Mouse (Mus musculus): ENCODE data around the gene Fut1. TPM values are rescaled to one million over a fixed set of nuclear protein-coding genes. Genes with fewer than 3 reads are reported as not detected.

Gene Fut1
- polyA plus RNA-seq (2014; fragmentation: Nextera tagmentation; extraction: Ambion mirVana), result 0.65 and 0.70 TPM in 2 replicates

DNA sequence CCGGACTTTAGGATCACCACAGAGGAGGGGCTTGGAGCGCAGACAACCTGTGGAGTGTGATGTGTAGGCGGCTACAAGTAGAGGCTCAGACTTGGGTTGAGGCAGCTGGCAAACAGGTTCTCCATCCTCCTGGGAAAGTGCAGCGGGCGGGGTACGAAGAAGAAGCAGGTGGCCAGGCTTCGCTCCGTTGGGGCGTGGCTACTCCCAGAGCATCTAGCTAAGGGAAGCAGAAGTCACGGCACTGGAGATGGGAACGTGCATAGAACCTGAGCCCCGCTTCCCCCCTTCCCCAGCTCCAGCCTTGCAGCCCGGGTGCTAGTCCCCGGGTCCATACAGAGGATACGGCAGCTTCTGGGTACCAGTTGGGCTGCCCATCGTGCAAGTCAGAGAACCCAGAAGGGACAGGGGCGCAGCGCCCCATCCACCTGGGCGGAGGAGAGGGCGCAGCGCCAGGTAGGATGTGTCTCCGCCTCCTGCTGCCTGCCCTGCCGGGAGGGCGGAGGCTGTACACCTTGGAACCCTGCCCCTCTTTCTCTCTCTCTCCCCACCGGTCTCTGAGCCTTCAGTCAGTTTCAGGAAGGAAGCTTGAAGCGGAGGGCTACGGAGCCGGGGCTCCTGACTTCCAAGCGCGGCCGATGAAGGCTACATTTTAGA, at the start of gene Fut1:
Gene Fut1 (plus strand): TSS at position 248 of the 654 bp plus-strand sequence.
- DNase-seq (ENCODE audit: low spot score) (peak; percentile 72), ATAC-seq (replicated peaks; ENCODE audit: low FRiP score, low TSS enrichment, low read depth) (peak; percentile 62)
- no peaks in the 10 kb centered on the region for H3K4me1 ChIP-seq (replicated peaks; ENCODE audit: control insufficient read depth, insufficient read depth, low read length)
- H3K4me3 ChIP-seq (ENCODE audit: low read depth, low read length), result peak within 1 kb of the TSS; percentile 6; the same call in 1 of the 2 replicates
- no peak within 1 kb of the TSS for H3K27ac ChIP-seq (ENCODE audit: low read depth)
- no peaks in the 10 kb centered on the region for H3K9me3 ChIP-seq (ENCODE audit: control insufficient read depth, low read length)
- peaks cover 24% of the 10 kb centered on the region for H3K27me3 ChIP-seq (replicated peaks; ENCODE audit: control insufficient read depth, insufficient read depth, low read length)
- peak within 1 kb of the TSS; percentile 32 for H3K4me2 ChIP-seq (ENCODE audit: low read length)
- WGBS, result 8% methylated on average over 31 of the region's 31 CpGs
- H3K9ac ChIP-seq (ENCODE audit: low read length), result no peak within 1 kb of the TSS
- H3K36me3 ChIP-seq (ENCODE audit: control insufficient read depth, insufficient read depth, low read length), result no peaks in the 10 kb centered on the region

DNA sequence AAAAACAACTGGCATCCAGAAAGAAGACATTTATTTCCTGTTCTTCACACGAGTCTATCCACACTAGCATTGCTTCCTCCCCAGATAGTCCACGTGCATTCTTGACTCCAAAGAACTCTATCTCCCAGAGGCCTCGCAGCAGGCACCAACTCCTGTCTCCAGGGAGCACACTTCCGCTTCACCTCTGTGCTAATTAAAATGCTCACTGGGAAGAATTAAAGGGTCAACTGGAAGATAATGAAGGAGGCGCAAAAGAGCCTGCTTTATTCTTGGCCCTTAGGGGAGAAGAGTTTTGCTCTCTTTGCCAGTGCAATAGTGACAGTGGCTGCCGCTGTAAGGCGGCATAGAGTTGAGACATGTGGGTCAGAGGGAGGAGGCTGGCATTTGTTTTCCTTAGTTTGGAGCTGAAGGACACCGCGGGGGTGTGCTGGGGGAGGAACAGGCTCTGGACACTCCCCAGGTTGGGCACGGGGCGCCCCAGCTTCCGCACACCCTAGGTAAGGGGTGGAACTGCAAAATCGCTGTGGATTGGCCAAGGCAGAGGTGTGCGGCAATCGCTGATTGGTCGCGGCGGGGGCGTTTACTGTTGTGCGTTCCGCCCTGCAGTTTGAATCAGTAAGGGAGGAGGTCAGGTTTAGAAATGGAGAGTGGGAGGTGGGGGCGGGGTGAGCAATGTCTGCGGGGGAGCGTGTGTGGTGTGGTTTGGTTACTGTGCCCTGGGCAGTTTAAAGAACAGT, 49.1 kb upstream of the Fut1 start:
- Histone ChIP-seq H3K9me3 (ENCODE audit: control insufficient read depth, low read length) (no peaks in the 10 kb centered on the region), H3K27me3 (replicated peaks; ENCODE audit: control insufficient read depth, insufficient read depth, low read length) (no peaks in the 10 kb centered on the region), H3K27ac (ENCODE audit: low read depth) (peak overlapping the region; percentile 79), H3K36me3 (ENCODE audit: control insufficient read depth, insufficient read depth, low read length) (no peaks in the 10 kb centered on the region), H3K4me3 (ENCODE audit: low read depth, low read length) (peak overlapping the region; percentile 48), H3K9ac (ENCODE audit: low read length) (peak overlapping the region; percentile 46), H3K4me2 (ENCODE audit: low read length) (peak overlapping the region; percentile 69), H3K4me1 (replicated peaks; ENCODE audit: control insufficient read depth, insufficient read depth, low read length) (peaks cover 27% of the 10 kb centered on the region)
- peak; percentile 87 for DNase-seq (ENCODE audit: low spot score)
- WGBS, result 2% methylated on average over 24 of the region's 24 CpGs
- ATAC-seq (replicated peaks; ENCODE audit: low FRiP score, low TSS enrichment, low read depth), result peak; percentile 95

DNA sequence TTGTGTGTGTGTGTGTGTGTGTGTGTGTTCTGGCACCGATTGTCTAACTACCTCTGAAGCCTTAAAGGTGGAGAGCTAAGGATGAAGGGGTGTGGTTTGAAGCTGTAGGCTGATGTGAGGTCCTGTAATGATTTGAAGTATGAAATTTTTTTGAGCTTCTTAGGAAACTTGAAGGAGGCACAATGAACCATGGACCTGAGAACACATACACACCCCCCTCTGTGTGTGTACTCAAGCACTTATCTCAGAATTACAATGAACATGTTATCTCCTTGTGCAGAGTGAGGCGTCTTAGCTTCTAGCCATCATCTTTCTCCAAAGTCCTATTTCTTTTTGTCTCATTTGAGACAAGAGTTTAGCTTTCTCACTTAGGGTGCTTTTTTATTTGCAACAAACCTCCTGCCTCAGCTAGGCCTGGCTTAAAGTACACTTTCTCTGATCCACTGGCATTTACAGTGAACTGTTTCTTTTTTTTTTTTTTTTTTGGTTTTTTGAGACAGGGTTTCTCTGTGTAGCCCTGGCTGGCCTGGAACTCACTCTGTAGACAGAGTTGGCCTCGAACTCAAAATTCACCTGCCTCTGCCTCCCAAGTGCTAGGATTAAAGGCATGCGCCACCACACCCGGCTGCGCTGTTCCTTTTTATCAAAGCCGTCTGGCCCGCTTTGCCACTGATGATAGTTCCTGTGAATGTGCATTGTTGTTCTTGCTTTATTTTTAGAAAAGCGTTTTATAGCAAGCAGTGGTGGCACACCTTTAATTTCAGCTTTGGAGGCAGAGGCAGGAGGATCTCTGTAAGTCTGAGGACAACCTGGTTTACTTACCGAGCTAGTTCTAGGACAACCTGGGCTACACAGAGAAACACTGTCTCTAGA, 48.3 kb upstream of the Fut1 start:
- Histone ChIP-seq H3K4me2 (ENCODE audit: low read length) (peak overlapping the region; percentile 69), H3K27ac (ENCODE audit: low read depth) (peak overlapping the region; percentile 79), H3K9me3 (ENCODE audit: control insufficient read depth, low read length) (no peaks in the 10 kb centered on the region), H3K4me3 (ENCODE audit: low read depth, low read length) (peak overlapping the region; percentile 48), H3K36me3 (ENCODE audit: control insufficient read depth, insufficient read depth, low read length) (0 out of 2 replicates have a peak, but pooled peaks cover 3% of the 10 kb centered on the region), H3K4me1 (replicated peaks; ENCODE audit: control insufficient read depth, insufficient read depth, low read length) (peaks cover 27% of the 10 kb centered on the region), H3K9ac (ENCODE audit: low read length) (no peak overlapping the region), H3K27me3 (replicated peaks; ENCODE audit: control insufficient read depth, insufficient read depth, low read length) (no peaks in the 10 kb centered on the region)
- ATAC-seq (replicated peaks; ENCODE audit: low FRiP score, low TSS enrichment, low read depth), result peak; percentile 21
- no peak for DNase-seq (ENCODE audit: low spot score)
- 76% methylated on average over 10 of the region's 10 CpGs for whole genome bisulfite sequencing

DNA sequence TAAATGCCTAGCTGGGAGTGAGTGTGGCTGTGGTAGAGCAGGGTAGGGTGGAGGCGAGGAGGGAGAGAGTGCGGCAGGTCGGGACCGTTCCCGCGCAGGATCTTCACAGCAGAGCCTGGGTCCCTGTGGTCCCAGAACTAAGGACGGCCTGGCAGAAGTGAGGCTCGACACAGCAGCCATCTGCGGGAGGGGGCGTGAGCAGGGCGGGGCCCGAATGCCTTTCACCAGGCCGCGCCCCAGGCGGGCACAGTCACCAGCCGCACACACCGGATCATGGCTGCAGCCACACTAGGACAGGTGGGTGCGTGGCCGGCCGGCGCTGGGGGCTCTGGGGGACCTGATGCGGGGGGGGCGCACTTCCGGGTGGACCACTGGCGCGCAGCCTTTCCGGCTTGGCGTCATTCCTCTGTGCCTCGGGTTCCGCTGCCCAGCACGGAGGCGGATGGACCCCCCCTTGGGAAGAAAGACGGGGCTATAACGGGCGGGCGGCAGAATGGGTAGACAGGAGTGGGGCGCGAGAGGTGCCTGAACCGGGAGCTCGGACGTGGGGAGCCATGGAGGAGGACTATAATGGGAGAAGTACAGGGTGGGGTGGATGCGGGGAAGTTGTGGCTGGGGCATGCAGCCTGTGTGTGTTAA, 46.9 kb upstream of the Fut1 start, which contains the start of gene Bcat2:
Gene Bcat2 (plus strand): TSS at position 51 of the 639 bp plus-strand sequence.
- Histone ChIP-seq H3K9me3 (ENCODE audit: control insufficient read depth, low read length) (no peaks in the 10 kb centered on the region), H3K27me3 (replicated peaks; ENCODE audit: control insufficient read depth, insufficient read depth, low read length) (no peaks in the 10 kb centered on the region), H3K4me2 (ENCODE audit: low read length) (peak within 1 kb of the TSS; percentile 60), H3K27ac (ENCODE audit: low read depth) (peak within 1 kb of the TSS; percentile 71), H3K36me3 (ENCODE audit: control insufficient read depth, insufficient read depth, low read length) (0 out of 2 replicates have a peak, but pooled peaks cover 5% of the 10 kb centered on the region), H3K4me3 (ENCODE audit: low read depth, low read length) (peak within 1 kb of the TSS; percentile 73), H3K9ac (ENCODE audit: low read length) (peak within 1 kb of the TSS; percentile 70), H3K4me1 (replicated peaks; ENCODE audit: control insufficient read depth, insufficient read depth, low read length) (peaks cover 27% of the 10 kb centered on the region)
- under 1% methylated on average over 40 of the region's 42 CpGs for WGBS
- DNase-seq (ENCODE audit: low spot score), result peak; percentile 80
- ATAC-seq (replicated peaks; ENCODE audit: low FRiP score, low TSS enrichment, low read depth), result peak; percentile 60

DNA sequence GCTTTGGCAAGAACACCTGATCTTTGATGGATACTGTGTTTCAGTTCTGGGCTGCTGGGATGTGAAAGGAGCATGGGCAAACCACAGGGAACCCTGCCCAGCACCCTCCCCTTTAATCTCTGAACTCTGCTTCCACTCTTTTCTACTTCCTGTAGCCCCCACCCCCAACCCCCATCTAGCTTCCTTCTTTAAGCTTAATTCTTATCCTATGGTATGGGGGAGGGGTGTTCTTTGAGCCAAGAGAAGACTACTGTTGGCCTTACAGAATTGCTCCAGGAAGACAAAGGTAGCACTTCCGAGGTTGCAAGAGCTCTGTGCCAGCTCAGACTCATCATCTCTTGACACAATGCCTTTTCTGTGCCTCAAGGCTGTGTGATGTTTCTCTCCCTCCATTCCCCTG, 45.1 kb upstream of the Fut1 start:
- 53% methylated on average over 1 of the region's 1 CpGs for WGBS
- no peak for ATAC-seq (replicated peaks; ENCODE audit: low FRiP score, low TSS enrichment, low read depth)

DNA sequence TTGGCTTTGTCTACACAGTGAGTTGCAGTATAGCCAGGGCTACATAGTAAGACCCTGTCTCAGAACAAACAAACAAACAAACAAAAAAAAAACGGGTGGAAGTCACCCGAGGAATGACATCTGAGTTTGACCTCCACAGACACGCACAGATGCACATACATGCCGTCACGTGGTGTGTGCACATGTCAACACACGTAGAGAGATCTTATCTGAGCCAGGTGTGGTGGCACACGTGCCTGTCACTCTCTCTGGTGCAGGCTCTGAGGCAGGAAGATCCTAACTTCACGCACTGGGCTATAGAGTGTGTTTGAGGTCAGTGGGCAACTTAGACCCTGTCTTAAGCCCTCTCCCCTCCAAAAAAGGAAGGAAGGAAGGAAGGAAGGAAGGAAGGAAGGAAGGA, 43.1 kb upstream of the Fut1 start:
- 82% methylated on average over 8 of the region's 8 CpGs for WGBS
- Histone ChIP-seq H3K4me3 (ENCODE audit: low read depth, low read length) (no peak overlapping the region), H3K27me3 (replicated peaks; ENCODE audit: control insufficient read depth, insufficient read depth, low read length) (no peaks in the 10 kb centered on the region), H3K27ac (ENCODE audit: low read depth) (no peak overlapping the region), H3K9ac (ENCODE audit: low read length) (no peak overlapping the region), H3K9me3 (ENCODE audit: control insufficient read depth, low read length) (no peaks in the 10 kb centered on the region), H3K36me3 (ENCODE audit: control insufficient read depth, insufficient read depth, low read length) (peaks cover 18% of the 10 kb centered on the region), H3K4me1 (replicated peaks; ENCODE audit: control insufficient read depth, insufficient read depth, low read length) (peaks cover 19% of the 10 kb centered on the region), H3K4me2 (ENCODE audit: low read length) (no peak overlapping the region)
- no peak for ATAC-seq (replicated peaks; ENCODE audit: low FRiP score, low TSS enrichment, low read depth)
- DNase-seq (ENCODE audit: low spot score), result no peak

More for the DNA sequence above, 45.1 kb upstream of the Fut1 start:
- Histone ChIP-seq H3K4me3 (ENCODE audit: low read depth, low read length) (no peak overlapping the region), H3K9ac (ENCODE audit: low read length) (no peak overlapping the region), H3K27me3 (replicated peaks; ENCODE audit: control insufficient read depth, insufficient read depth, low read length) (no peaks in the 10 kb centered on the region), H3K27ac (ENCODE audit: low read depth) (no peak overlapping the region), H3K4me1 (replicated peaks; ENCODE audit: control insufficient read depth, insufficient read depth, low read length) (peaks cover 27% of the 10 kb centered on the region), H3K9me3 (ENCODE audit: control insufficient read depth, low read length) (no peaks in the 10 kb centered on the region), H3K4me2 (ENCODE audit: low read length) (no peak overlapping the region), H3K36me3 (ENCODE audit: control insufficient read depth, insufficient read depth, low read length) (peaks cover 11% of the 10 kb centered on the region)
- no peak for DNase-seq (ENCODE audit: low spot score)

DNA sequence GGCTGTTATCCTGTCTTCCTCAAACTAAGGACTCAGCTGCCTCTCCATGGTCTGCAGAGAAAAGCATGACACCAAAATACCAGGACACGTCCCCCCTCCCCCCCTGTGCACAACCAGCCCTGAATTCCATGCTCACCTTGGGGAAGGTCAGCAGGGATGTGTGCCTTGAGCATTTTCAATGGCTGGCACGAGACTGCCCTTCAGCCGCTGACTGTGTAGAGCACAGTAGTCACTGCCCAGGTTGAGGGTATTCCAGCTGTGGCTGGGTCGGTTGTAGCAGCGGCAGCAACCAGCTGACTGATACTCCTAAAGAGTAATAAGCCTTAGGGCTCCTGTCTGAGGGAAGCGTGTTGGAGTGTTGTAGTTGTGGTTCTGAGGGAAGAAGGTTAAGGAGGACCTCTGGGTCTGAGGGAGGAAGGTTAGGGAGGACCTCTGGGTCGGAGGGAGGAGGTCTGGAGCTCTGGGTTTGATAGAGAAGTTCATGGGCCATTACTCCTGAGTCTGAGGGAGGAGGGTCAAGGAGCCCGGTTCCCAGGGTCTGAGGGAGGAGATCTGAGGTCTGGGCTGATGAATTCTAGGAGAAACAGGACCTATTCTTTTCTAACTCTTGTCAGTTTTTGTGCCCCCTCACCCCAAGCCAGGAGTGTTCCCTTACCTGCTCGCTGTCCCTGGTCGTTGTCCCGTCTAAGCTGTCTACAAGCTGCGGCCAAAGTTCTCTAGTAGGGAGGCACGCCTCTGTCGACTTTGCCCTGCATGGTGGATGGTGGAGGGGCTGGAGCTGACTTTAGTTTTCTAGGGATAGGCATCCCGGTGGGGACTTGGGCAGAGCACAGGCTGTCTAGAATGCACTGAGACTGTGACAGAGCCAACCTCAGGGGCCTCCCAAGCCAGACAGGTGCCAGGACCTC, 42.4 kb upstream of the Fut1 start:
- Histone ChIP-seq H3K9ac (ENCODE audit: low read length) (no peak overlapping the region), H3K27ac (ENCODE audit: low read depth) (no peak overlapping the region), H3K36me3 (ENCODE audit: control insufficient read depth, insufficient read depth, low read length) (peaks cover 18% of the 10 kb centered on the region), H3K4me1 (replicated peaks; ENCODE audit: control insufficient read depth, insufficient read depth, low read length) (peaks cover 19% of the 10 kb centered on the region), H3K27me3 (replicated peaks; ENCODE audit: control insufficient read depth, insufficient read depth, low read length) (no peaks in the 10 kb centered on the region), H3K9me3 (ENCODE audit: control insufficient read depth, low read length) (no peaks in the 10 kb centered on the region), H3K4me2 (ENCODE audit: low read length) (0 out of 2 replicates have a peak overlapping the region, but pooled peaks have one; percentile 11), H3K4me3 (ENCODE audit: low read depth, low read length) (no peak overlapping the region)
- WGBS, result 75% methylated on average over 15 of the region's 15 CpGs
- no peak; the same call in 1 of the 2 replicates for ATAC-seq (replicated peaks; ENCODE audit: low FRiP score, low TSS enrichment, low read depth)
- DNase-seq (ENCODE audit: low spot score), result no peak

All from intestine, embryonic 14.5 days (tissue).